Mouse (Mus musculus): ENCODE measurements around the gene Foxp1. TPM values are rescaled to one million over a fixed set of nuclear protein-coding genes. Genes with fewer than 3 reads are reported as not detected.

The Foxp1 gene
- polyA plus RNA-seq (2017; shearing (Covaris generic)) = 341 TPM

DNA sequence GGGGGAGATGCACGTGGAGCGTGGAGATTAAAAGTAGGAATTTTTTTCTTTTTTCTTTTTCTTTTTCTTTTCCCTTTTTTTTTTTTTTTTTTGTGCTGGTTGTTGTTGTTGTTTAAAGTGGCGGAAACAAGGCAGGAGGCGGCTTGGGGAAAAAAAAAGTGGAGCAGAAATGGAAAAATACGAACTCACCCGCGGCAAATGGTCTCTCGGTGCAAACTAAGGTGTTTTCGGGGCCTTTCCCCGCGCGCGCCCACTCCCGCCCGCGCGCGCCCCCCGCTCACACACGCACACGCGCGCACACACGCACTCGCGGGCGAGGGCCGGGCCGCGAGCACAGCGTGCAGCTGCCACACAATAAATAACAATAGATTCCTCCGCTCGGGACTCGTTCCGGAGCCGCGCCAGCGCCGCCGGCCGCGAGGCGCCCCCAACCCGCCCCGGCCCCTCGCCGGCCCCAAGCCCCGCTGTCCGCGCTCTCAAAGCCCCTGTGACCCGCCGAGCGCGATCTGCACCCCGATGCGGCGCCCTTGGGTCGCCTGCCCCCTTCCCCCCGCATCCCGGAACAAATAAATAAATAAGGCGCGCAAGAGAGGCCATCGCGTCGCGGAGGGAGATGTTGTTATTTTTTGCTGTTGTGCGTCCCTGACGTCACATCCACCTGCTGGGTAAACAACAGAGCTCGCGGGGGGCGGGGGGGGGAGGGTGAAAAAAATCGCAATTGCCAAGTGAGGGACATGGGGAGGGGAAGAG lies at the start of gene Foxp1:
Gene Foxp1 (minus strand): TSS at position 363 of the 750 bp plus-strand sequence.

Other genes starting within 250 kb of the Foxp1 start
- gene Eif4e3, start 144.1 kb upstream of the Foxp1 start, polyA plus RNA-seq (2017; shearing (Covaris generic)) = 35.9 TPM
- gene Gm20696, start 144.1 kb upstream of the Foxp1 start, polyA plus RNA-seq (2017; shearing (Covaris generic)) = 15.0 TPM
- gene Gpr27, start 170.0 kb upstream of the Foxp1 start, polyA plus RNA-seq (2017; shearing (Covaris generic)) = not detected
- gene Prok2, start 203.7 kb upstream of the Foxp1 start, polyA plus RNA-seq (2017; shearing (Covaris generic)) = not detected

Data from inflammation-experienced regulatory T-cells, adult 16 weeks (primary cell).